Mouse (Mus musculus) intestine, embryonic 15.5 days (tissue): ENCODE measurements around the gene Qrsl1. TPM values are rescaled to one million over a fixed set of nuclear protein-coding genes. Genes with fewer than 3 reads are reported as not detected.

Experiments used
- polyA plus RNA-seq: library from polyadenylated mRNA; unstranded; fragments of >200 nt; fragmentation: Nextera tagmentation; extraction: Ambion mirVana; gene quantifications from 2 replicates; pipeline ENCODE4 v1.2.1, GENCODE M21; 2015

The Qrsl1 gene
- polyA plus RNA-seq, 1 experiment from 2014 or later: 18.9 TPM

Other genes with a start within 250 kb of the Qrsl1 start
- 16.6 and 18.5 TPM in 2 replicates for gene Rtn4ip1, start 62 bp upstream of the Qrsl1 start, polyA plus RNA-seq
- 0.62 and 0.76 TPM in 2 replicates for gene Crybg1, start 247.1 kb upstream of the Qrsl1 start, polyA plus RNA-seq